Mouse (Mus musculus) lung, postnatal 0 days (tissue): ENCODE data around the gene Wdr54.

Experiments used
- CTCF ChIP-seq: IDR thresholded peaks from 2 replicates; pipeline ENCODE4 v1.5.1; 2016; ENCODE audit warnings: antibody characterized with exemption, mild to moderate bottlenecking
- EP300 ChIP-seq: IDR thresholded peaks from 2 replicates; pipeline ENCODE4 v1.6.1; 2016; ENCODE audit warnings: antibody characterized with exemption, mild to moderate bottlenecking, control low read depth

DNA sequence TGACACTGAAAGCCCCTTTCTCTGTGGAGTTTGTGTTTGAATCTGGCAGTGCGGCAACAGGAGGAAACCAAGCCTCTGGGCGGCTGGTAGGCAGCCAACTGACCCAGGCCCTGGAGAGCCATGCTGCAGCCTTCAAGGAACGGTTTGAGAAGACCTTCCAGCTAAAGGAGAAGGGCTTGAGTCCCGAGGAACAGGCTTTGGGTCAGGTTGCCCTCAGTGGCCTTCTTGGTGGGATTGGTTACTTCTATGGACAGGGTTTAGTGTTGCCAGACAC lies 39.1 kb downstream of the Wdr54 start:
- TF ChIP-seq CTCF (no peak), EP300 (no peak)
